Mouse (Mus musculus): ENCODE data around the gene Slc50a1. TPM values are rescaled to one million over a fixed set of nuclear protein-coding genes. Genes with fewer than 3 reads are reported as not detected.

The Slc50a1 gene
- polyA plus RNA-seq, 1 experiment from 2014 or later: 25.8 TPM

GRCm38 (mm10) chr3:89254994-89255393, 15.4 kb downstream of the Slc50a1 start:
- H3K9me3 ChIP-seq (replicated peaks): no peaks in the 10 kb centered on the region
- no peaks in the 10 kb centered on the region for H3K36me3 ChIP-seq (ENCODE audit: poor library complexity, severe bottlenecking)
- no peak overlapping the region for H3K4me2 ChIP-seq
- no peak overlapping the region for H3K4me3 ChIP-seq
- peaks cover 11% of the 10 kb centered on the region for H3K4me1 ChIP-seq
- no peak overlapping the region for H3K9ac ChIP-seq
- H3K27me3 ChIP-seq: peaks cover 10% of the 10 kb centered on the region; the same call in 1 of the 2 replicates
- H3K27ac ChIP-seq: no peak overlapping the region
- ATAC-seq: no peak
- 92% methylated on average over 5 of the region's 5 CpGs for WGBS

GRCm38 (mm10) chr3:89251365-89251895, 18.9 kb downstream of the Slc50a1 start:
- Histone ChIP-seq H3K9ac (no peak overlapping the region), H3K27me3 (peaks cover 10% of the 10 kb centered on the region; the same call in 1 of the 2 replicates), H3K4me3 (no peak overlapping the region), H3K4me2 (peak overlapping the region; percentile 10; the same call in 1 of the 2 replicates), H3K9me3 (replicated peaks) (no peaks in the 10 kb centered on the region), H3K27ac (no peak overlapping the region), H3K4me1 (peaks cover 25% of the 10 kb centered on the region), H3K36me3 (ENCODE audit: poor library complexity, severe bottlenecking) (peaks cover 19% of the 10 kb centered on the region)
- no peak for ATAC-seq
- 10% methylated on average over 17 of the region's 17 CpGs for WGBS

- H3K27ac ChIP-seq: no peak overlapping the region
- peaks cover 31% of the 10 kb centered on the region for H3K4me1 ChIP-seq
- H3K4me3 ChIP-seq: no peak overlapping the region
- no peak overlapping the region for H3K4me2 ChIP-seq
- no peak overlapping the region for H3K9ac ChIP-seq
- ATAC-seq: no peak
- WGBS: 20% methylated on average over 7 of the region's 7 CpGs
- H3K27me3 ChIP-seq: peaks cover 10% of the 10 kb centered on the region; the same call in 1 of the 2 replicates
- H3K9me3 ChIP-seq (replicated peaks): no peaks in the 10 kb centered on the region
- peaks cover 19% of the 10 kb centered on the region for H3K36me3 ChIP-seq (ENCODE audit: poor library complexity, severe bottlenecking)
These were observed 19.8 kb downstream of the Slc50a1 start for GRCm38 (mm10) chr3:89250435-89251040.

- Histone ChIP-seq H3K27ac (no peak overlapping the region; the same call in 1 of the 2 replicates), H3K4me1 (peaks cover 56% of the 10 kb centered on the region), H3K9ac (peak overlapping the region; percentile 86; the same call in 1 of the 2 replicates), H3K9me3 (replicated peaks) (no peaks in the 10 kb centered on the region), H3K36me3 (ENCODE audit: poor library complexity, severe bottlenecking) (peaks cover 22% of the 10 kb centered on the region), H3K4me3 (peak overlapping the region; percentile 74), H3K27me3 (peaks cover 10% of the 10 kb centered on the region; the same call in 1 of the 2 replicates), H3K4me2 (peak overlapping the region; percentile 97)
- ATAC-seq: no peak
- WGBS: 83% methylated on average over 4 of the region's 4 CpGs
These were observed 22.9 kb downstream of the Slc50a1 start for GRCm38 (mm10) chr3:89247466-89247865.

- peak within 1 kb of the TSS; percentile 74 for H3K4me3 ChIP-seq
- no peaks in the 10 kb centered on the region for H3K9me3 ChIP-seq (replicated peaks)
- peaks cover 6% of the 10 kb centered on the region; the same call in 1 of the 2 replicates for H3K27me3 ChIP-seq
- peaks cover 61% of the 10 kb centered on the region for H3K4me1 ChIP-seq
- H3K4me2 ChIP-seq: peak within 1 kb of the TSS; percentile 97
- peak within 1 kb of the TSS; percentile 86 for H3K9ac ChIP-seq
- peaks cover 32% of the 10 kb centered on the region for H3K36me3 ChIP-seq (ENCODE audit: poor library complexity, severe bottlenecking)
- WGBS: under 1% methylated on average over 42 of the region's 42 CpGs
- H3K27ac ChIP-seq: peak within 1 kb of the TSS; percentile 94
- ATAC-seq: peak; percentile 68
These were observed 23.9 kb downstream of the Slc50a1 start, which contains the start of gene Trim46 for GRCm38 (mm10) chr3:89246261-89247100. Trim46 (minus strand) TSS chr3:89246309.

- WGBS: 3% methylated on average over 20 of the region's 20 CpGs
- H3K27ac ChIP-seq: peak within 1 kb of the TSS; percentile 94
- peak; percentile 65 for ATAC-seq
These were observed 24.6 kb downstream of the Slc50a1 start, which contains the start of gene Krtcap2 for GRCm38 (mm10) chr3:89245688-89246171. Krtcap2 (plus strand) TSS chr3:89245966.

GRCm38 (mm10) chr3:89244982-89245687, 25.2 kb downstream of the Slc50a1 start:
- no peaks in the 10 kb centered on the region for H3K27me3 ChIP-seq
- H3K27ac ChIP-seq: peak overlapping the region; percentile 94
- peaks cover 52% of the 10 kb centered on the region for H3K4me1 ChIP-seq
- ATAC-seq: peak; percentile 66
- H3K9ac ChIP-seq: peak overlapping the region; percentile 75
- H3K4me2 ChIP-seq: peak overlapping the region; percentile 97
- H3K36me3 ChIP-seq (ENCODE audit: poor library complexity, severe bottlenecking): peaks cover 45% of the 10 kb centered on the region
- WGBS: under 1% methylated on average over 18 of the region's 26 CpGs
- no peaks in the 10 kb centered on the region for H3K9me3 ChIP-seq (replicated peaks)
- peak overlapping the region; percentile 74 for H3K4me3 ChIP-seq

More at GRCm38 (mm10) chr3:89245688-89246171, 24.6 kb downstream of the Slc50a1 start, which contains the start of gene Krtcap2:
- Histone ChIP-seq H3K4me2 (peak within 1 kb of the TSS; percentile 97), H3K36me3 (ENCODE audit: poor library complexity, severe bottlenecking) (peaks cover 39% of the 10 kb centered on the region), H3K9me3 (replicated peaks) (no peaks in the 10 kb centered on the region), H3K9ac (peak within 1 kb of the TSS; percentile 86), H3K4me3 (peak within 1 kb of the TSS; percentile 74), H3K4me1 (peaks cover 53% of the 10 kb centered on the region), H3K27me3 (no peaks in the 10 kb centered on the region)

GRCm38 (mm10) chr3:89244158-89244981, 26.0 kb downstream of the Slc50a1 start:
- WGBS: 12% methylated on average over 25 of the region's 25 CpGs
- Histone ChIP-seq H3K9me3 (replicated peaks) (no peaks in the 10 kb centered on the region), H3K36me3 (ENCODE audit: poor library complexity, severe bottlenecking) (peaks cover 47% of the 10 kb centered on the region), H3K27me3 (no peaks in the 10 kb centered on the region), H3K9ac (peak overlapping the region; percentile 75), H3K4me2 (peak overlapping the region; percentile 97), H3K27ac (peak overlapping the region; percentile 94), H3K4me1 (peaks cover 52% of the 10 kb centered on the region), H3K4me3 (peak overlapping the region; percentile 74)
- peak; percentile 28 for ATAC-seq

GRCm38 (mm10) chr3:89243609-89244008, 26.8 kb downstream of the Slc50a1 start:
- ATAC-seq: no peak
- WGBS: 11% methylated on average over 14 of the region's 14 CpGs

GRCm38 (mm10) chr3:89242331-89242895, 28.0 kb downstream of the Slc50a1 start:
- H3K4me3 ChIP-seq: no peak overlapping the region
- no peaks in the 10 kb centered on the region for H3K27me3 ChIP-seq
- H3K9ac ChIP-seq: 0 out of 2 replicates have a peak overlapping the region, but pooled peaks have one; percentile 21
- H3K4me1 ChIP-seq: peaks cover 46% of the 10 kb centered on the region
- H3K9me3 ChIP-seq (replicated peaks): no peaks in the 10 kb centered on the region
- ATAC-seq: no peak
- H3K36me3 ChIP-seq (ENCODE audit: poor library complexity, severe bottlenecking): peaks cover 53% of the 10 kb centered on the region
- H3K4me2 ChIP-seq: no peak overlapping the region
- 72% methylated on average over 9 of the region's 9 CpGs for WGBS
- no peak overlapping the region for H3K27ac ChIP-seq

More at GRCm38 (mm10) chr3:89243609-89244008, 26.8 kb downstream of the Slc50a1 start:
- peak overlapping the region; percentile 75 for H3K9ac ChIP-seq
- H3K4me3 ChIP-seq: peak overlapping the region; percentile 74
- H3K4me2 ChIP-seq: peak overlapping the region; percentile 97
- H3K36me3 ChIP-seq (ENCODE audit: poor library complexity, severe bottlenecking): peaks cover 48% of the 10 kb centered on the region
- peaks cover 52% of the 10 kb centered on the region for H3K4me1 ChIP-seq
- no peaks in the 10 kb centered on the region for H3K9me3 ChIP-seq (replicated peaks)
- H3K27me3 ChIP-seq: no peaks in the 10 kb centered on the region
- H3K27ac ChIP-seq: peak overlapping the region; percentile 94
